In the genomic region with DNA sequence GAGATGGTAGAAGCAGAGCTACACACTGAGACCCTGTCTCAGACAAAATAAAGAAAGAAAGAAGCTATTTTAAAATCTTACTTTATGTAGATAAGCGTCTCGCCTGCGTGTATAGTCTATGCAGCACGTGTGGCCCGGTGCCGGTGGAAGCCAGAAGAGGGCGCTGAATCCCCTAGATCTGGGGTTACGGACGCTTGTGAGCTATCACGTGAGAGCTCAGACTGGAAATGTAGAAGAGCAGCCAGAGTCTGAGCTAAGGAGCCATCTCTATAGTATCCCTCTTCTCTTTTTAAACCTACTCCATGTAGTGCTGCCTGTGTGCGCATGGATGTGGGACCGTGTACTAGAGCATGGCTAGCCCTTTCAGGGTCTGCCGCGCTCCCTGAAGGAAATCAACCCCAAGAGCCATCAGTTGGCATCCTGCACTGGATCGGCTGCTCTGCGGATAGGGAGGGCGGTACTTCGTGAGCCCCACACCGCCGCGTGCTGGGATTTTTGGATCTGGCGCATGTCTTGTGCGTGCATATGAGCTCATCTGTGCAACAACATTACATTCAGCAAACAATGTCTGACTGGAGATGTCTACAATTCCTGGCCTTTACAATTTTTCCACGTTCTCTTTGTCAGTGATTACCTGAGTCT, we compare ENCODE assay signal across 8 mouse cellular contexts. TPM values are rescaled to one million over a fixed set of nuclear protein-coding genes. Genes with fewer than 3 reads are reported as not detected.
DNase-seq lines count a peak whose midpoint lies in the region; ATAC-seq and TF ChIP-seq lines count a peak whose summit lies in the region.

No protein-coding gene starts in this region.

- peaks cover 29% of the 10 kb centered on the region for H3K27me3 ChIP-seq in G1E (ENCODE audit: insufficient read depth, low read length)
- no peaks in the 10 kb centered on the region for H3K27me3 ChIP-seq in heart, embryonic 15.5 days
- H3K27me3 ChIP-seq in splenic B cell, adult 2 months (ENCODE audit: control insufficient read depth, insufficient read depth, low read length, poor library complexity, severe bottlenecking) = no peaks in the 10 kb centered on the region

- H3K4me3 ChIP-seq in G1E (ENCODE audit: low read depth, low read length) = no peak overlapping the region
- peak overlapping the region; percentile 23 for H3K4me3 ChIP-seq in heart, embryonic 15.5 days

- 0 out of 2 replicates have a peak, but pooled peaks have one; percentile 21 for TF ChIP-seq CTCF in G1E (IDR thresholded peaks at IDR 0.05; ENCODE audit: low read depth, low read length)

- no peak overlapping the region for H3K27ac ChIP-seq in heart, embryonic 15.5 days

- no peak overlapping the region for H3K9ac ChIP-seq in heart, embryonic 15.5 days

- peaks cover 49% of the 10 kb centered on the region for H3K4me1 ChIP-seq in G1E (ENCODE audit: insufficient read depth, low read depth, low read length)
- peaks cover 14% of the 10 kb centered on the region for H3K4me1 ChIP-seq in heart, embryonic 15.5 days (replicated peaks)

- 24% methylated on average over 24 of the region's 24 CpGs for WGBS in heart, embryonic 15.5 days

- peaks cover 10% of the 10 kb centered on the region for H3K36me3 ChIP-seq in G1E (replicated peaks)
- H3K36me3 ChIP-seq in heart, embryonic 15.5 days = peaks cover 5% of the 10 kb centered on the region; the same call in 1 of the 2 replicates
- H3K36me3 ChIP-seq in splenic B cell, adult 2 months (ENCODE audit: control insufficient read depth, insufficient read depth, low read length, poor library complexity, severe bottlenecking) = peaks cover 1% of the 10 kb centered on the region; the same call in 1 of the 2 replicates

- H3K9me3 ChIP-seq in G1E (replicated peaks) = peaks cover 3% of the 10 kb centered on the region
- no peaks in the 10 kb centered on the region for H3K9me3 ChIP-seq in heart, embryonic 15.5 days (replicated peaks)

- ATAC-seq in frontal cortex, adult (ENCODE audit: low TSS enrichment) = peak; percentile 38; the same call in 1 of the 2 replicates
- no peak for ATAC-seq in G1E (ENCODE audit: extremely low read depth, insufficient number of reproducible peaks, low FRiP score, poor library complexity, severe bottlenecking)
- peak; percentile 54; the same call in 1 of the 2 replicates for ATAC-seq in heart, embryonic 15.5 days (replicated peaks; ENCODE audit: insufficient number of reproducible peaks, insufficient read depth, low FRiP score, low read depth)

- DNase-seq in frontal cortex, postnatal 25 days (ENCODE audit: low spot score in 2 of 2) = no peak
- no peak for DNase-seq in G1E (ENCODE audit: low spot score)
- DNase-seq in embryo, embryonic 10 days (ENCODE audit: low spot score) = peak; percentile 91
- DNase-seq in kidney, postnatal 10 days = peak; percentile 79
- DNase-seq in lung, postnatal 10 days = peak; percentile 77
- DNase-seq in splenic B cell, adult 2 months (ENCODE audit: low read depth, low spot score) = peak; percentile 70

- peak overlapping the region; percentile 54 for H3K4me2 ChIP-seq in heart, embryonic 15.5 days

RNA-seq across cellular contexts. Expression of a gene that starts 31.6 kb away (rescaled TPM):
- 29.7 and 50.3 TPM in 2 replicates for total RNA-seq in G1E (2014; fragmentation: Nextera tagmentation)
- total RNA-seq in G1E (2017) = 6.7 and 7.7 TPM in 2 replicates
- 14.4 and 17.2 TPM in 2 replicates for polyA plus RNA-seq in G1E (2012)
- 9.9 and 10.6 TPM in 2 replicates for polyA plus RNA-seq in heart, embryonic 15.5 days (2015; fragmentation: Nextera tagmentation; extraction: Ambion mirVana)

RNA-seq across cellular contexts. Expression of a gene that starts 33.8 kb away (rescaled TPM):
- total RNA-seq in G1E (2014; fragmentation: Nextera tagmentation) = 142 and 165 TPM in 2 replicates
- total RNA-seq in G1E (2017) = 173 and 176 TPM in 2 replicates
- 68.8 and 85.2 TPM in 2 replicates for polyA plus RNA-seq in G1E (2012)
- 119 and 127 TPM in 2 replicates for polyA plus RNA-seq in heart, embryonic 15.5 days (2015; fragmentation: Nextera tagmentation; extraction: Ambion mirVana)

RNA-seq across cellular contexts. Expression of a gene that starts 47.5 kb away (rescaled TPM):
- total RNA-seq in G1E (2014; fragmentation: Nextera tagmentation) (249 and 348 TPM in 2 replicates), G1E (2017) (81.1 and 96.0 TPM in 2 replicates)
- 47.4 and 62.9 TPM in 2 replicates for polyA plus RNA-seq in G1E (2012)
- 0.69 and 2.9 TPM in 2 replicates for polyA plus RNA-seq in heart, embryonic 15.5 days (2015; fragmentation: Nextera tagmentation; extraction: Ambion mirVana)

RNA-seq across cellular contexts. Expression of a gene that starts 52.8 kb away (rescaled TPM):
- total RNA-seq in G1E (2014; fragmentation: Nextera tagmentation) (47.3 and 63.2 TPM in 2 replicates), G1E (2017) (119 and 190 TPM in 2 replicates)
- polyA plus RNA-seq in G1E (2012) = 515 and 560 TPM in 2 replicates
- 111 and 124 TPM in 2 replicates for polyA plus RNA-seq in heart, embryonic 15.5 days (2015; fragmentation: Nextera tagmentation; extraction: Ambion mirVana)

Comparison
In these comparisons a context has a peak if more than half of its experiments do, and no peak if none do; other contexts are left out.
1. DNase-seq: peak in embryo, embryonic 10 days (single experiment), kidney, postnatal 10 days (single experiment), lung, postnatal 10 days (single experiment) and splenic B cell, adult 2 months (single experiment); none in frontal cortex, postnatal 25 days (0 of 2) and G1E (single experiment).
2. RNA of a gene that starts 47.5 kb away (polyA plus RNA-seq): 47.4 to 62.9 TPM in G1E; 0.69 to 2.9 TPM in heart, embryonic 15.5 days; every median in the first group is over 10 times any median in the second.